Mouse (Mus musculus): ENCODE measurements around the gene Enox1. TPM values are rescaled to one million over a fixed set of nuclear protein-coding genes. Genes with fewer than 3 reads are reported as not detected.

Gene Enox1
- polyA plus RNA-seq, 1 experiment from 2014 or later = 18.3 TPM

DNA sequence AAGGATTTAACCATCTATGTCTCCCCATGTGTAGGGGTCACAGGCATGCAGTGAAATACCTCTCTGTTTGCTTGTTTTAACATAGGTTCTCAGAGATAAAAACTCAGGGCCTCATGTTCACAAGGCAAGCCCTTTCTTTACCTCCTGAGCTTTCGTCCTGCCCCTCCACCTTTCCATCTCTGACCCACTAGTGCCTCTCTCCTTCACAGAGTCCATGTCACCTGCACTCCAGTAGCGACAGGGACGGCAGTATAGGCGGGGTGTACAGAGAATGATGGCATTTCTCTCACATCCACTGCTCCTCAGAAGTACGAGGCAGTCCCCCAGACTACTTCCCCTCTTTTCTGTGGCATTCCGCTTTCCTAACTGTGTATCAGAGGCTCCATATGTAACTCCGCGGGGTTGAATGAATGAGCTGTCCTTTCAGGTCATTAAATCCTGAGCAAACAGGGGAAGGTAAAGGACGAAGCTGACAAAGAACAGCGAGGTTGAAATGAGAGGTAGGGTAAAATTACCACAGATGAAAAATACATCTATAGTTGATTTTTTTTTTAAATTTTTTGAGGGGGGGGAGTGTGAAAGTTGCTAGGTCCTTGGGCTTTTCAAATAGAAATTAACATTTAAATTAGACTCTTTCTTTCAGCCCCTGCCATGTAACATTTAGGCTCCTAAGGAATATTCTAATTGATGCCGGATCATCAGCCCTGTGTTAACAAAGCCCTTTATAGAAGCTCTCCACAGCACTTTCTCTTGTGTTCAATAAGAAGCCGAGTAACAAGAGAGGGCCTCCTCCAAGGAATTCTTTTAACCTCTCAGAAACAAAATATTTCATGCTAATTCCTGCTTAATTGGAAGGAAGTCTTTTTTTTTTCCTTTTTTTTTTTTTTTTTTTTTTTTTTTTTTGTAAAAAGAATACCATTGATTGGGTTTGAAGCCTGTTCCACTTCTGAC is 470.3 kb downstream of the Enox1 start:
- H3K4me3 ChIP-seq (ENCODE audit: low read depth, low read length) = no peak overlapping the region
- peak; percentile 59 for ATAC-seq (ENCODE audit: low FRiP score)

DNA sequence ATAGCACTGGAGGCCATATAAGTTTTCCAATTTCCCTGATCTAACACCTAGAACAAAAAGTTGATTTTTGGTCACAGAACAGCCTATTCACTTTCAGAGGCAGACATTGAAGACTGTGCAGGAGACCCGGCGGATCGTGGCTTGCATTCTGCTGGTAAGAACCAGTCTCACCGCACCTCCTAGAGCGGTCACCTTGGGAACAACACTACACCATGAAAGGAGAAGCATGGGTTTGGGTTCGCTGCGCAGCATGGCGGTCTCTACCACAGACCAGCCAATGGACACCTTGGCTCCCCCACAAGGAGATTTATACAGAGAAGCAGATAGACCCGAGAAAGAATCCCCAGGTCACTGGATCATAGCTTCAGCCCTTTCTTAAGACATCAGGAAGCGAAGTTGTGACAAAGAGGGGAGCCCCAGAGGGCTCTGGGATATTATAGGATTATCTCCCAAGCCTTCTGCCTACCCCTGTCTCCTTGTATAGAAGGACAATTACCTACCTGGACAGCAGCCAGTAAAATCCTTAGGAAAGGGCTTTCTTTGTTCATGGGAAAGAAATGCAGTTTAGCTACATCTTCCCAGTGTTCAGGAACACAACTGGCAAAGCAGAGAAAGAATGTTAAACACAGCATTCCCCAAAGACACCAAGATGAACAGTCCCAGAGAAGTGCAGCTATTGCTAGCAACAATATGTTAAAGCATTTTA is 476.1 kb downstream of the Enox1 start:
- 94% methylated on average over 10 of the region's 10 CpGs for WGBS
- Histone ChIP-seq H3K9me3 (ENCODE audit: control insufficient read depth, low read length) (no peaks in the 10 kb centered on the region), H3K4me3 (ENCODE audit: low read depth, low read length) (no peak overlapping the region), H3K4me1 (replicated peaks; ENCODE audit: control insufficient read depth, insufficient read depth, low read length) (no peaks in the 10 kb centered on the region), H3K27me3 (ENCODE audit: control insufficient read depth, insufficient read depth, low read length) (no peaks in the 10 kb centered on the region), H3K36me3 (ENCODE audit: control insufficient read depth, insufficient read depth, low read length) (no peaks in the 10 kb centered on the region), H3K9ac (ENCODE audit: low read depth, low read length) (no peak overlapping the region), H3K27ac (ENCODE audit: low read depth, low read length) (no peak overlapping the region), H3K4me2 (replicated peaks; ENCODE audit: low read depth, low read length) (no peak overlapping the region)
- ATAC-seq (ENCODE audit: low FRiP score) (no peak), DNase-seq (ENCODE audit: low spot score) (no peak)

More for the DNA sequence above, 470.3 kb downstream of the Enox1 start:
- H3K27me3 ChIP-seq (ENCODE audit: control insufficient read depth, insufficient read depth, low read length) = no peaks in the 10 kb centered on the region
- no peak for DNase-seq (ENCODE audit: low spot score)
- H3K36me3 ChIP-seq (ENCODE audit: control insufficient read depth, insufficient read depth, low read length) = no peaks in the 10 kb centered on the region
- no peaks in the 10 kb centered on the region for H3K9me3 ChIP-seq (ENCODE audit: control insufficient read depth, low read length)
- no peak overlapping the region for H3K9ac ChIP-seq (ENCODE audit: low read depth, low read length)
- no peak overlapping the region for H3K4me2 ChIP-seq (replicated peaks; ENCODE audit: low read depth, low read length)
- H3K27ac ChIP-seq (ENCODE audit: low read depth, low read length) = peak overlapping the region; percentile 27; the same call in 1 of the 2 replicates
- WGBS = 37% methylated on average over 12 of the region's 12 CpGs
- H3K4me1 ChIP-seq (replicated peaks; ENCODE audit: control insufficient read depth, insufficient read depth, low read length) = no peaks in the 10 kb centered on the region

DNA sequence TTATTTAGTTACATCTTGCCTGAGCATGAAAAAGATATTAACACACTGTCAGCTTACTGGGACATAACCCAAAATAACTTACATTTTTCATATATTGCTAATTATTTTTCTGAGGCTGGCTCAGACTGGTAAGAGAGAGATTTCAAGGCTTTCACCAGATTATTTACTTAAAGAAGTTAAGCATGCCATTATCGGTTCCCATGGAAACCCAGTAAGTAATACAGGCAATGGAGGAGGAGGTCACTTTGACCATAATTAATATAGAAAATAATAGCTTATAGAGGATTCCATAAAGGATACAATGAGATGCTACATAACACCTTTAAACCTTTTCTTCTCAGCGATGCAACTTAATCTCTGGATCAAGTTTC is 476.6 kb downstream of the Enox1 start:
- ATAC-seq (ENCODE audit: low FRiP score) (no peak), DNase-seq (ENCODE audit: low spot score) (no peak)
- H3K9ac ChIP-seq (ENCODE audit: low read depth, low read length) = no peak overlapping the region
- H3K4me3 ChIP-seq (ENCODE audit: low read depth, low read length) = no peak overlapping the region
- no peaks in the 10 kb centered on the region for H3K4me1 ChIP-seq (replicated peaks; ENCODE audit: control insufficient read depth, insufficient read depth, low read length)
- H3K27ac ChIP-seq (ENCODE audit: low read depth, low read length) = no peak overlapping the region
- 74% methylated on average over 2 of the region's 2 CpGs for WGBS
- no peak overlapping the region for H3K4me2 ChIP-seq (replicated peaks; ENCODE audit: low read depth, low read length)
- no peaks in the 10 kb centered on the region for H3K9me3 ChIP-seq (ENCODE audit: control insufficient read depth, low read length)
- no peaks in the 10 kb centered on the region for H3K27me3 ChIP-seq (ENCODE audit: control insufficient read depth, insufficient read depth, low read length)
- H3K36me3 ChIP-seq (ENCODE audit: control insufficient read depth, insufficient read depth, low read length) = no peaks in the 10 kb centered on the region

- Histone ChIP-seq H3K4me3 (ENCODE audit: low read depth, low read length) (no peak overlapping the region), H3K4me1 (replicated peaks; ENCODE audit: control insufficient read depth, insufficient read depth, low read length) (no peaks in the 10 kb centered on the region), H3K9me3 (ENCODE audit: control insufficient read depth, low read length) (no peaks in the 10 kb centered on the region), H3K36me3 (ENCODE audit: control insufficient read depth, insufficient read depth, low read length) (no peaks in the 10 kb centered on the region), H3K27me3 (ENCODE audit: control insufficient read depth, insufficient read depth, low read length) (no peaks in the 10 kb centered on the region), H3K9ac (ENCODE audit: low read depth, low read length) (no peak overlapping the region), H3K27ac (ENCODE audit: low read depth, low read length) (no peak overlapping the region), H3K4me2 (replicated peaks; ENCODE audit: low read depth, low read length) (no peak overlapping the region)
- 17% methylated on average over 6 of the region's 6 CpGs for WGBS
- peak; percentile 44 for DNase-seq (ENCODE audit: low spot score)
- peak; percentile 69; the same call in 1 of the 2 replicates for ATAC-seq (ENCODE audit: low FRiP score)
These were observed 480.4 kb downstream of the Enox1 start for GRCm38 (mm10) chr14:77636931-77637330.

GRCm38 (mm10) chr14:77638148-77638547 is 481.6 kb downstream of the Enox1 start:
- no peak for ATAC-seq (ENCODE audit: low FRiP score)
- no peak overlapping the region for H3K4me2 ChIP-seq (replicated peaks; ENCODE audit: low read depth, low read length)
- DNase-seq (ENCODE audit: low spot score) = no peak
- H3K9ac ChIP-seq (ENCODE audit: low read depth, low read length) = no peak overlapping the region
- no peaks in the 10 kb centered on the region for H3K36me3 ChIP-seq (ENCODE audit: control insufficient read depth, insufficient read depth, low read length)
- no peak overlapping the region for H3K4me3 ChIP-seq (ENCODE audit: low read depth, low read length)
- 80% methylated on average over 3 of the region's 3 CpGs for WGBS
- H3K9me3 ChIP-seq (ENCODE audit: control insufficient read depth, low read length) = no peaks in the 10 kb centered on the region
- no peaks in the 10 kb centered on the region for H3K27me3 ChIP-seq (ENCODE audit: control insufficient read depth, insufficient read depth, low read length)
- H3K4me1 ChIP-seq (replicated peaks; ENCODE audit: control insufficient read depth, insufficient read depth, low read length) = no peaks in the 10 kb centered on the region
- no peak overlapping the region for H3K27ac ChIP-seq (ENCODE audit: low read depth, low read length)

GRCm38 (mm10) chr14:77638616-77639015 is 482.1 kb downstream of the Enox1 start:
- H3K4me1 ChIP-seq (replicated peaks; ENCODE audit: control insufficient read depth, insufficient read depth, low read length) = no peaks in the 10 kb centered on the region
- no peaks in the 10 kb centered on the region for H3K27me3 ChIP-seq (ENCODE audit: control insufficient read depth, insufficient read depth, low read length)
- no peak overlapping the region for H3K9ac ChIP-seq (ENCODE audit: low read depth, low read length)
- H3K36me3 ChIP-seq (ENCODE audit: control insufficient read depth, insufficient read depth, low read length) = no peaks in the 10 kb centered on the region
- ATAC-seq (ENCODE audit: low FRiP score) (no peak), DNase-seq (ENCODE audit: low spot score) (no peak)
- whole genome bisulfite sequencing = 90% methylated on average over 3 of the region's 3 CpGs
- no peak overlapping the region for H3K4me3 ChIP-seq (ENCODE audit: low read depth, low read length)
- H3K9me3 ChIP-seq (ENCODE audit: control insufficient read depth, low read length) = no peaks in the 10 kb centered on the region
- no peak overlapping the region for H3K27ac ChIP-seq (ENCODE audit: low read depth, low read length)
- H3K4me2 ChIP-seq (replicated peaks; ENCODE audit: low read depth, low read length) = no peak overlapping the region

GRCm38 (mm10) chr14:77639586-77639985 is 483.0 kb downstream of the Enox1 start:
- no peak overlapping the region for H3K4me2 ChIP-seq (replicated peaks; ENCODE audit: low read depth, low read length)
- ATAC-seq (ENCODE audit: low FRiP score) (no peak), DNase-seq (ENCODE audit: low spot score) (no peak)
- 58% methylated on average over 2 of the region's 2 CpGs for WGBS
- no peaks in the 10 kb centered on the region for H3K27me3 ChIP-seq (ENCODE audit: control insufficient read depth, insufficient read depth, low read length)
- H3K36me3 ChIP-seq (ENCODE audit: control insufficient read depth, insufficient read depth, low read length) = no peaks in the 10 kb centered on the region
- H3K27ac ChIP-seq (ENCODE audit: low read depth, low read length) = no peak overlapping the region
- no peak overlapping the region for H3K4me3 ChIP-seq (ENCODE audit: low read depth, low read length)
- H3K9ac ChIP-seq (ENCODE audit: low read depth, low read length) = no peak overlapping the region
- no peaks in the 10 kb centered on the region for H3K9me3 ChIP-seq (ENCODE audit: control insufficient read depth, low read length)
- no peaks in the 10 kb centered on the region for H3K4me1 ChIP-seq (replicated peaks; ENCODE audit: control insufficient read depth, insufficient read depth, low read length)

- H3K36me3 ChIP-seq (ENCODE audit: control insufficient read depth, insufficient read depth, low read length) = no peaks in the 10 kb centered on the region
- H3K9me3 ChIP-seq (ENCODE audit: control insufficient read depth, low read length) = no peaks in the 10 kb centered on the region
- no peak overlapping the region for H3K9ac ChIP-seq (ENCODE audit: low read depth, low read length)
- DNase-seq (ENCODE audit: low spot score) (no peak), ATAC-seq (ENCODE audit: low FRiP score) (no peak)
- no peaks in the 10 kb centered on the region for H3K4me1 ChIP-seq (replicated peaks; ENCODE audit: control insufficient read depth, insufficient read depth, low read length)
- no peak overlapping the region for H3K27ac ChIP-seq (ENCODE audit: low read depth, low read length)
- WGBS = 87% methylated on average over 6 of the region's 6 CpGs
- H3K27me3 ChIP-seq (ENCODE audit: control insufficient read depth, insufficient read depth, low read length) = no peaks in the 10 kb centered on the region
- no peak overlapping the region for H3K4me3 ChIP-seq (ENCODE audit: low read depth, low read length)
- H3K4me2 ChIP-seq (replicated peaks; ENCODE audit: low read depth, low read length) = no peak overlapping the region
These were observed 485.8 kb downstream of the Enox1 start for GRCm38 (mm10) chr14:77642314-77642713.

Data from hindbrain, embryonic 11.5 days (tissue).